Mouse (Mus musculus) urinary bladder, postnatal 4 days (tissue): ENCODE measurements around the gene Zcchc8.
"Not testable (repeated sequence)": the region's sequence is repeated elsewhere in the genome, so short reads cannot be mapped to it uniquely, and the experiment has no call there.

Experiments used
- DNase-seq, 2 experiments: peaks; one replicate each; pipeline ENCODE4 v3.0.0; 2021 to 2022; ENCODE audit warnings: low spot score in 2 of 2

Gene Zcchc8

DNA sequence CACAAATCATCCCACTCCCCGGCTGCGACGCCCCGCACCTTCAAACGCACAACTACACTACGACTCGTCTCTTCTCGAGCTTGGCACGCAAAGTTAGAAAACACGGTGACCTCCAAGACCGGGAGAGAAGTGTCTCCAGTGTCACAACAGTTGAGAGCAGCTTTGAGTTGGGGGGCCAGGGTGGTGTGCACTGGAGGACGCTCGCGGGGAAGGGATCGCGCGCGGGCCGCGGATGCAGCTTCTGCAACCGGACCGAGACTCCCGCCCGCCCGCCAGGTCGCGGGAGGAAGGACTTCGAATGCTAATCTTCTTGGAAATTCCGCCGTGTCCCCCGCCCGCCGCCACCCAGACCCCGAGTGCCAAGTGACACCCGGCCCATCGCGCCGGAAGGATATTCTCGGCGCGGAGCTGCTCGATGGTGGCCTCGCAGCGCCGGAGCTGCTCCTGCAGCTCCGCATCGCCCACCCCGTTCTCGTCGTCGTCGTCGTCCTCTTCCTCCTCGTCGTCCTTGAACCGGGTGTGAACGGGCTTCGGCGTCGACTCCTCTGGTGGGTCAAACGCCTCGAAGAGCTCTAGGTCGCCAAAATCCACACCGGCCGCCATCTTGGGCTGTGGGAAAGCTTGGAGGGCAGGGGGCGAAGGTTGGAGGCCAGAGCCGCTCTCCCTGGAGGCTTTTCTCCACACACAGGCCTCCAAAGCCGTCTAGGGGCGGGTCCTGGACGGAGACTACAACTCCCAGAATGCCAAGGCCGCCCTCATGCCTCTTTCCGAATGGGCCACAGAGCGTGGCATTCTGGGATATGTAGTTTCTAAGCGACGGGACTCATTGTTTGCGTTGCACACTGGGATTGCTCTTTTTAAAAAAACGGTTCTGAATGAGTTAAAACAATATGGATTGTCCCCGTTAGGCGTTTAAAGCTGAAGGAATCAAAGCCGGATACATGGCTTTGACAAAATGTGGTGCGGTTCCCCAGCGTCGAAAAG, at the start of gene Zcchc8:
TSS of gene Zcchc8 (minus strand) at position 773 of the 984 bp plus-strand sequence.
- peak; percentile 92 for DNase-seq

DNA sequence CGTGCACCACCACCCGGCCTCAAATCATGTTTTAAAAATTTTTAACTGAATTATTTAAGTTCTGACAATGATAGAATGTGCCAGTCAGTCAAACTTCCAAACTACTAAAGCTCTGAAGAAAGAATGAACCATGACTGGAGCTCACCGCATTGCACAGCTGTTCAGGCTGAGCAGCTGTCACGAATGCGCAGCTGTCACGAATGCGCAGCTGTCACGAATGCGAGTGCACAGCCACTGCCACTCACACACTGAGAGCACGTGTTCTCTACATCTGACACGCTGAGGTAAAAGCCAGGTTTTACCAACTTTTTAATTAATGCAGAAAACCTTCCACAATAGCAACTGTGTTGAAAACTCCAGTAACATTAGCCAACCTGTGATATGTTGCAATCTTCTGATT, 45.6 kb upstream of the Zcchc8 start:
- DNase-seq: not testable (repeated sequence)

DNA sequence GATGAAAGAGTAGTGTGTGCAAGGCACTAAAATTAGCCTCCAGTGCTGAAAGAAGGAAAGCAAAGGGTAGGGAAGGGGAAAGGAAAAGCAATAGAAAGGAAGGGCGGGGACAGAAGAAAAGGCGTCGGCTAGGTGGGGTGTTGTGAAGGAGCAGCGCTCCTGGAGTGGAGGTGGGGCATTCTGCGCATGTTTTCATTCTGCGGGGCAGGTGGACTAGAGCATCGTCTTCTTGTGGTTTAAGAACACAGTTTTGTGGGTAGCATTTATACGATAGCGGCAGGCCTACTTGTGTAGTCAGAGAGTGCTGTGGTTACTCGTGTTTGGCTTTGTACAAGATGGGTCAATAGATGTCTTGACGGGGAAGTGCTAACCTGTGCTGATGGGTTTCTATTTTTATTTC, 44.6 kb upstream of the Zcchc8 start:
- no peak for DNase-seq

DNA sequence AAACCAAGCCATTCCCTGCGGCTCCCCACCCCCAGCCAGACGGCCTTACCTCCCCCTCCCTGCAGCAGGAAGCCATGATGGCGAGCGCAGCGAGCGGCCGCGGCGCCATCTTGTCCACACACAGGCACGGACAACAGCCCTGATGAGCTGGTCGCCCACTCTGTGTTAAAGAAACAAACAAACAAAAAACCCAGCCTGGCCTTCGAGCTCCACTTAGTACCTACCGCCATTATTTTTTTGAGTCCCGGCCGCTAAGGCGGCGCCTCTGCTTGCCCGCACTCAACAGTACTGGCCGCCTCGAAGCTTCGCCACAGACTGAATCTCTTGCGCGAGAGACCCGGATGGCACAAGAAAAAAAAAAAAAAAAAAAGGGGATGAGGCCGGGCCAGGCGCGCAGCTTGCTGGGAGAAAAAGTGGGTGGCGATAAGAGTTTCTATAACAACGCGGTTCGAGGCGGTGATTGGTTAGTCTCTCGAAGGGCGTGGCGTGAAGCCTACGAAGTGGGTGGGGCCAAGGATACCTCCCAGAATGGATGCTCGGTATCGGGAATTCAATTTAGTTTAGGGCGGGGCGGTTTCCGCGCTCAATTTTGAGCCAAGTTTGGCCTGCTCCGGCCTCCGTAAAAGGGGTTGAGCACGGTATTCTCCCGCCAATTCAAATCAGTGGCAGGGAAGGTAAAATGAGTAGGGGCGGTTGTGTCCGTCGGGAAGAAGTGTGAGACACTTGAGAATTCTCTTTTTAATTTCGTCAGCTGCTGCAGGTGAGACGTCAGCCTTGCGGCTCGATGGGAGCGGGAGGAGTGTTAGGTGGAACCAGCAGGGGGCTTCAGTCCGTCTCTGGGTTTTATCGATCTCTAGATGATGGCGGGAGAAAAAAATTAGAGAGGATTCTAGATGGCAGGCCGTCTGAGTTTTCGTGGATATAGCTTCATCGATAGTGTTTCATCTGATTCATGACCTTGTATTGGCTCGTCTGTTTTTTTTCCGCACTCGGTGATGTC, 28.5 kb upstream of the Zcchc8 start, which contains the start of the genes Rsrc2 and Kntc1:
TSS of gene Rsrc2 (minus strand) at position 350 of the 1,000 bp plus-strand sequence.
TSS of gene Kntc1 (plus strand) at position 652 of the 1,000 bp plus-strand sequence.
- peak; percentile 98 for DNase-seq

DNA sequence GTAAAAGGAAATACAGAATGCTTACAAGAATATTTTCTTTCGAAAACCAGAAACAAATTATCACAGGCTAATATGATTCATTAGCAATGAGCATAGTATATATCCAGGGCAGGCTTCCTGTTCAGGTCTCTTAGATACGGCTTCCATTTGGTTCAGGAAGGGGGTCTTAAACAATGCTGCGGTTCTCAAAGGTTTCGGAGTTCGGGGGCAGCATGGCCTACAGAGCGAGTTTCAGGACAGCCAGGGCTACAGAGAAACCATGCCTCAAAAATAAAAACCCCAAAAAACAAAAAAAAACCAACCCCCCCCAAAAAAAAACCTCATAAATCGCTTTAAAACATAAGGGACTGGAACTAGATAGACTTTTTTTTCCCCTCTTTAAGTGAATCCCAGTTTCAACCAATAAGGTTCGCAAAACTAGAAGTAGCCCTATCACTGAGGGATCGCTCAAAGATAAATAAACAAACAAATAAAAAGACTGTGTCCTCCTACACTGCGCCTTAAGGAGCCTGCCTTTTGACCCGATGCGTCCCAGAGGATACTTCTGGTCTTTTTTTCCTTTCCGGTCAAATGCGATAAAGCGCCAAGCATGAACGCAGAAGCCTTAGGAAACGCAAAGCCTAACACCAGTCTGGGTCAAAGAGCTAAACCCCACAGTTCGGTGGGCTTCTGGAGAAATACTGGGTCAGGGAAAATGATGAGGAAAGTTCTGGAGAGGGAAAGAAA, 27.6 kb upstream of the Zcchc8 start:
- no peak for DNase-seq

DNA sequence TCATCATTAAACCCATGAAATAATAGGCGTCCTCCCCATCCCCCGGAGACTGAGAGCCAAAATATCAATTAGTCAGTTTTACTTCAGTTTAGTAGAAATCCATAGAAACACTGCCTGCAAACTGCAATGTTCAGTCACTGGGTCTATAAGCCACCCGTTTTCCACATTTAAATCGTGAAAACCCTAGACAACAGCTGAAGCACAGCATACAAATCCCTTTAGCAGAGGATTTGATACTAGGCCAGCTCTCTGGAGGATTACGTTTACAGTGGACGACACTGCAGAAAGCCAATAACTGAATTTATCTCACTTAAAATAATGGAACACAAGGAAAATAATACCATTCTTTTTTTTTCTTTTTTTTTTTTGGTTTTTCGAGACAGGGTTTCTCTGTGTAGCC, 26.7 kb upstream of the Zcchc8 start:
- DNase-seq: no peak

DNA sequence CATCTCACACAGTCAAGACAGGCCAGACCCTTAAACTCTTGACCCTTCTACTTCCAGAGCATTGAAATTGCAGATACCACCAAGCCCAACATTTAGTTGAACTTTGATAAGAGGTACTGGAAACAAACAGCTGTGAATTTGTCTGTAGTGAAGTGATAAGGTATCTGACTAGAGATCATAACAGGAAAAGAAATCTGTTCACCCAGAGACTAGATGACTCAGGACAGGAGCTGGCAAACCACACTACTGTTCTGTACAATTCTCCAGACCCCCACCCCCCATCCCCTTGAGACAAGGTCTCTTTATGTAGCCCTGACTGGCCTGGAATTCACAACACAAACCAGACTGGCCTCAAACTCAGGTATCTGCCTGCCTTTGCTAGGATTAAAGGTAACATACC, 25.4 kb upstream of the Zcchc8 start:
- DNase-seq: no peak

DNA sequence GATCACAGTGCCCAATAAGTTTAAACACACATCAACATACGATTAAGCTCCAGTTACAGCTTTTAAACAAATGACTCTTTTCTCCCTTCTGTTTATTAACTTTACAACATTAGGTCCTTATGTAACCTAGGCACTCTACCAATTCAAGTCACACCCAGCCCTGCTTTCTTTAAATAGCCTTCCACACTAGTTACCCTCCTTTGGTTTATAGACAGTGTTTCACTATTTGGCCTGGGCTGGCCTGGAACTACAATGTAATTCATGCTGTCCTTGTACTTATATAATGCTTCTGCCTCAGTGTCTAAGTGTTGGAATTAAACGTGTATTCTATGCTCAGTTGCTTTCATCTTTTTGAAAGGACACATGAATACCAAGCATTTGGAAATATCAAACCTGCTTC, 23.5 kb upstream of the Zcchc8 start:
- DNase-seq: no peak

DNA sequence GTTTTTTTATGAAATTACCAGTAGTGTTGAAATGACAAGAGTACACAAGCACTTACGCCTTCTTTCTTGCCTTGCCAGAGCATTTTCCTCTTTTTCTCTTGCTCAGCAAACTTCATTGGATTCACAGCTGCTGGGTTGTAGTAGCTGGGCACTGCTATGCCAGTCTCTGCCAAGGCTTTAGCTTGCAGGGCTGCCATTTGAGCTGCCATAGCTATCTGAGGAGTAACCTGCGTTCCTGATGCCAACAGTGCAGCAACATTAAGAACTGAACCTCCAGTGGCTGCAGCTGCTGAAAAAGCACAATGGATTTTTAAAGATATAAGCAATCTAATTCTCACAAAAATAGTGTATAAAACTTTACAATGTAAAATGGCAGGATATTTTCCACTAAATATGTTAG, 10.1 kb upstream of the Zcchc8 start:
- no peak for DNase-seq

DNA sequence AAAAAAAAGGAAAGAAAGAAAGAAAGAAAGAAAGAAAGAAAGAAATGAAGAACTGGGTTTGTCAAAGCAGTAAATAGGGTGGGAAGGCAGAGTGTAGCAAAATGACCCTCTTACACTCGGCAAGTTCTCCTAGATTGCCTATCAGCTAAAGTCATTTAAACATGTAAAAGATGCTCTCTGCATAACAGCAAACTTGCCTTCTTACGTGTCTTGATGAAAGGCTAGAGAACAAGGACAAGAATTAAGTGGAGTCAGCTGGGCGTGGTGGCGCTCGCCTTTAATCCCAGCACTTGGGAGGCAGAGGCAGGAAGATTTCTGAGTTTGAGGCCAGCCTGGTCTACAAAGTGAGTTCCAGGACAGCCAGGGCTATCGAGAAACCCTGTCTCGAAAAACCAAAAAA, 2.9 kb upstream of the Zcchc8 start:
- not testable (repeated sequence) for DNase-seq

DNA sequence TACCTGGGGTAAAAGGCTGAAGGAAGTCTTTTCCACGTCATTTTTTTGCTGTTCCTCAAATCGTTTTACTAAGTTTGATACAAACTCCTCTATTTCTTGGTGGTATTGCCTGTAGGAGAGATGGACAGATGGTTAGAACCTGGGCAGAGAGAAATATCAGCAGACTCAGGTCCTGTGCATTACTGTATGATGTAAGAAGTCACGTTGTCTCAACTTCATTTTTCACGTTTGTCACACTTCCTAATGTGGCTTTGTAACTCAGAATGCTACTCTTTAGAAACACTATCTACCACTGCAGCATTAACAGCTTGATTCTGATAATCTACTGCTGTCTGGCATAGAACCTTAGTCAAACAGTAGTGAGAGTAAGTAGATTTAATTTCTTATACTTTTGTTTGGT, 6.3 kb downstream of the Zcchc8 start:
- no peak for DNase-seq

DNA sequence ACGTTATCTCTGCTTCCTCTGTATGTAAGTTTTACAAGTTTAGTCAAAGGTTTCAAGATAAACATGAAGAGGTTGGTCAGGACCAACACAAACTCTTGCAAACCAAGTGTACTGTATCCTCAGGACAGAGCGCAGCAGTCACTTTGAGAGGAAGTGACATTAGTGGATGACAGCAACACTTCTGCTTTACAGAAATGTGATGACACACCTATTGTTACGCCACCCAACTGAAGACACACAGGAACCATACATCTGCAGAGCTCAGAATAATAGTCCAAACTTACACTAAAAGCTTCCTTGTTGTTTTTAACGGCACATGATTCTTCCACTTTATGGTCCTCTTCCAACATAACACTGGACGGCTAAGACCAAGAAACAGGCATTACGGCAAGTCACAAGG, 7.1 kb downstream of the Zcchc8 start:
- DNase-seq: no peak

DNA sequence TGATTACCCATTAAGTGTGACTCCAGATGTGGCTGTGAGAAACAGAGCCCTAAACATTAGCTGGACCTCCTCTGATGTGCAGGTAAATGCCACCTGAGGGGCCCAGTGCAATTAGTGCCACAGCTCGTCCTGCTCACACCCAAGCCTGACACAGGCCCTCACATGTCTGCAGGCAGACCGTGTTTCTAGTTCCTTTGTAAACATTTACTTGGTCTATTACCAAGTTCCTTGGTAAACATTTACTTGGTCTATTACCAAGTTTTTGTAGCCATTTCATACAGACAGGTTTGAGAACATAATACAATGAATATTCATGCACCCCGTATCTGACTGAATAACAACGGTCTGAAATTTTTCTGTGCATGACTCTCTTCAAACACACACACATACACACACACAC, 11.3 kb downstream of the Zcchc8 start:
- no peak for DNase-seq

DNA sequence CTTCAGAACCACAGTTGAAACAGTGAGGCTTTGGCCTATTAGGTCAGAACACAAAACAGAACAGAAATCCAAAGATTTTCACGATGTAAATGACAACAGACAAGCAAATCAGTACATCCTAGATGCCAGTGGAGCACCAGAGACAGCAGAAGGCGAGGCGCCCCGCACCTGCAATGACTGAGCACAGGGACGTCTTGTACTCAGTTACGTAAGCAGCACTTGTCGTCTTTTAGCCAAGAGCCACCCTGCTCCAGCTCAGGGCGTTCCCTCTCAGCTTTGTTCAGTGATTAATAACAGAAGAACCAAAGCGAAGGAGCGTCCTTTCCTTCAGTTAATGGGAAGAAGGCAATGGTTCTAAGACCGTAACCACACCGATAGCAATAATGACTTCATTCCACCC, 12.3 kb downstream of the Zcchc8 start:
- no peak for DNase-seq

DNA sequence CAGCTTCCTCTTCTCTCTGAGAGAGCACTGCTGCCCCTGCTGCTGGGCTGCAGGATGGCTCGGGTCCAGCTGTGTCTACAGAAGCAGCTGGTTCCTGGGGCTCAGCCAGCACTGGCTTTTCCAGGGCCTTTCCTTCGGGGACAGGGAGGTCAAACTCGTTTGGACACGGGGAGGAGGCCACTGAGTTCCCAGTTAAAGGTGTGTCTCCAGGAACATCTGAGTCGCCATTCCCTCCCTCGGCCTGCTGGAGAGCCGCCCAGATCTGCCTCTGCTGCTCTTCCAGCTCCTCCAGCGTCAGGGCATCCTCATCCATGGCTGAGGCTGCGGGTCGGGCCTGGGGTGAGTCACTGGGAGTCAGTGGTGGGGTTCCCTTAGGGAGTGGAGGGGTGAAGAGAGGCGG, 20.3 kb downstream of the Zcchc8 start:
- DNase-seq: peak; percentile 66 to 69

DNA sequence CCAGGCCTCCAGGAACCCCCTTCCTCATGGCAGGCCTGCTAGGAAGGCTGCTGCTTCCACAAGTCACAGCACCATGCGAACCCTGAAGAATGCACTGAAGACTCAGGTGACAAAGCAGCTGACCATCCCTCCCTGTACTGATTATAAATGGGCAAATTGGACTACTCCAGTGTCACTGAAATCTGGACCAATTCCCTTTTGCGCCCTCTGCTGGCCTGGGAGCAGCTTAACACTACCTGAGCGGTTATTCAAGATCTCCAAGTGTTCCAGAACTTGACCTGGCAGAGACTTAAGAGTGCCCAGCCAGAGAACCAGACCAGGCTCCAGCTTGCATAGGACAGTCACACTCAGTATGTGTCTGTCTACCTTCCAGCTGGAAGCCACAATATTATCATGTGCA, 21.7 kb downstream of the Zcchc8 start:
- DNase-seq: peak; percentile 52 to 75

DNA sequence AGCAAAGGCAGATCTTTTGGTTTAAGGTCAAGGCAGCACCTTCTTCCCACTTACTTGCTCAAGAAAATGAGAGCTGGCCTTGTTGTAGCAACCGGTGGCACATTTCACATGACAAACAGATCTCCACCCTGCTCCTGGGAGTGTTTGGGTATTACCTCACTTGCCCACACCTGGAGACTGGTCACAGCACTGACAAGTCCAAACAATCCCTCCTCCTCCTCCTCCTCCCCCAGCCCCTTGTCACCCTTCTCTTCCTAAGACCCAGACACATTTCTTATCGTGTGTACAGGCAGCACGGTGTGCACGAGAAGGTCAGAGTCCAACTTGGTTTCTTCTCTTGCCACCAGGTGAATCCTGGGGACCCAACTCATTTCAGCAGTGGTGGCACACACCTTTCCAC, 23.9 kb downstream of the Zcchc8 start:
- DNase-seq: no peak

DNA sequence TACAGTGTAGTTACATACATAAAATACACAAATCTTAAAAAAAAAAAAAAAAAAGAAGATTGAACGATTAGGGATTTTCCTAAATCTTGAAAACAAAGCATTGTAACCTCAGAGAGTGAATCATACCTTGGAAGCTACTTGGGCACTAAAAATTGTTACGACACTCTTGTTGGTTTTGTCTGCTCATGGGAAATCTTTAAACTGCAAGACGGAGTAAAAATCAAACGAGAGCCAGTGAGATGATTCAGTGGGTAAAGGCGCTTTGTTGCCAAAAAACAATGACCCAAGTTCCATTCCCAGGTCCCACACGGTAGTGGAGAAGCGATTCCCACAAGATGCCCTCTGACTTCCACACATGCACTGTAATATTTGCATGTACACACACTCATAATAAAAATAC, 24.7 kb downstream of the Zcchc8 start:
- no peak for DNase-seq

DNA sequence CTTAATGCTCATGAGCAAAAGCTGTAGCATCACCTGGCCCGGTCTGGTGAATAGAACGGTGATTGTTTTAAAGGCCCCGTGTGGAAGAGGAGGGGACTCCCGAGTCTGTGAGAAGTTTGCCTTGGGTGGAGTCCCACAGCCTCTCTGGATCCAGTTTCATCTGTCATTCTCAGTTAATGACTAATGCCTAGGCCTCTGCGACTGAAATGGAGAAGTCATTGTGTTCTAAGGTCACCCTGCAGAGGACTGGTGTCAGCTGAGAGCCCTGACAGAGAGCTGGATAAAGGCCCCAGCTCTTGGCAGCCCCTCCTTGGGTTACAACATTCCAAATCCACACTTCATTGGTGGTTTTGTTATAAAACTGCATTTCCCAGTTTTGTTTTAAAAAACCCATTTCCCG, 26.4 kb downstream of the Zcchc8 start:
- peak in 1 of 2 experiments; percentile 42 for DNase-seq

DNA sequence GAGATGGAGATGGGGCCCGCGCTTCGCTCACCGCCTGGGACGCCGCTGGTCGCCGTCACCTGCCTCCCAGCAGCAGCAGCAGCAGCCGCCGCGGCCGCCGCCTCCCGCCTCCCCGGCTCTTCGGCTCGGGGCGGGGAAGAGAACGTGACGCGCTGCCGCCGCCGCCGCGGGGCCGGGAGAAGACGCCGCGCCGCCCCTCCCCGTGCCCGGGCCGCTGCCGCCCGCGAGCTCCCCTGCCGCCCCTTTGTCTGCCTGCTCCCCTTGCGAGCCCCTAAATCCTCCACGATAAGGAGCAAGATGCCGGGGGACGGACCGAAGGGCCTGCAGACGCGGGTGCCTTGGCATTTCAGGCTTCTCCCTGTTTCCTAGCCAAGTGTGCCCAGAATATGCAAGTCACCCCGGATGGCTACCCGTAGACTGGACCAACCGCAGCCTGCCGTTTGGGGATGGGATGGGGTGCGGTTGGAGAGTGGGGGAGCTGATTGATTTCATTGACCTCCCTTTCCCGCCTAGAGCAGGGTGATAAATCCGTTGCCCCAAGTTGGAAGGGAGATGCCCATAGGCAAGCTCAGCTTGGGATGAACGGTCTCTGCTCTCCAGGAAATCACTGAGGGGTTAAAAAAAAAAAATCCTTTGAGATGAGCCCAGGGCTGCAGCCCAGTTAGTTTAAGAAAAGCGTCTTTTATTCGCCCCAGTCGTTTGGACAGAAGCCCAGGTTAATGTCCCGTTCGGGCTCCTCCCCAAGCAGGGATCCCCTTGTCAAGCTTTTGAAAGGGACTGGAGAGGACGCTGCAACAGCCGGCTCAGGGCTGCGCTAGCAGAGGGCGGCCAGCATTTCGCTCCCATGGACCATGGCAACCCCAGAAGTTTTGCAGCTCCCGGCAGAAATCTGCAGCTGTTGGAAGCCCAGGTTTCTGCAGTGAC, 36.4 kb downstream of the Zcchc8 start, which contains the start of gene Clip1:
TSS of gene Clip1 (minus strand) at position 398 of the 924 bp plus-strand sequence.
- DNase-seq: peak; percentile 59 to 69
